Mouse (Mus musculus) ES-Bruce4 (cell line): ENCODE data around the gene Bcdin3d. TPM values are rescaled to one million over a fixed set of nuclear protein-coding genes. Genes with fewer than 3 reads are reported as not detected.

Experiments used
- H3K27ac ChIP-seq: 2 replicates; pipeline ENCODE4 v1.5.1; 2012; ENCODE audit warnings: low read length, inconsistent platforms; ENCODE audit not compliant: insufficient read depth
- H3K27me3 ChIP-seq: 2 replicates; pipeline ENCODE4 v1.6.1; 2012; ENCODE audit warnings: mild to moderate bottlenecking, low read length, inconsistent platforms; ENCODE audit not compliant: control insufficient read depth, poor library complexity, insufficient read depth, severe bottlenecking
- H3K36me3 ChIP-seq: 2 replicates; pipeline ENCODE4 v1.6.1; 2012; ENCODE audit warnings: inconsistent platforms, mild to moderate bottlenecking, low read length, moderate library complexity; ENCODE audit not compliant: control insufficient read depth, poor library complexity, insufficient read depth, severe bottlenecking
- H3K4me1 ChIP-seq: one replicate; pipeline ENCODE4 v1.8.1; 2011; ENCODE audit warnings: low read length; ENCODE audit not compliant: control insufficient read depth, insufficient read depth
- H3K4me3 ChIP-seq: 2 replicates; pipeline ENCODE4 v1.5.1; 2011; ENCODE audit warnings: low read depth, mild to moderate bottlenecking, low read length
- H3K9ac ChIP-seq: 2 replicates; pipeline ENCODE4 v1.6.1; 2012; ENCODE audit warnings: low read depth, mild to moderate bottlenecking, inconsistent platforms; ENCODE audit not compliant: poor library complexity, severe bottlenecking
- H3K9me3 ChIP-seq: replicated peaks from 2 replicates; pipeline ENCODE4 v1.6.1; 2012; ENCODE audit warnings: mild to moderate bottlenecking, low read length, inconsistent platforms; ENCODE audit not compliant: control insufficient read depth, poor library complexity, insufficient read depth, severe bottlenecking
- CTCF ChIP-seq: IDR thresholded peaks from one replicate; pipeline ENCODE4 v1.8.1; 2011; ENCODE audit warnings: low read depth, low read length
- EP300 ChIP-seq: IDR thresholded peaks from 2 replicates; pipeline ENCODE4 v1.6.1; 2011; ENCODE audit warnings: low read depth, low read length; ENCODE audit not compliant: insufficient read depth
- POLR2A ChIP-seq: IDR thresholded peaks from one replicate; pipeline ENCODE4 v1.8.1; 2011; ENCODE audit warnings: low read length; ENCODE audit not compliant: insufficient read depth
- polyA plus RNA-seq: library from polyadenylated mRNA; stranded (reverse); fragments of >200 nt; gene quantifications from 2 replicates; pipeline ENCODE4 v1.2.4, GENCODE M21; 2011; ENCODE audit warnings: low read depth; ENCODE audit not compliant: missing spikeins, insufficient read depth, insufficient read length

Bcdin3d gene
- polyA plus RNA-seq, 1 experiment: 10.7 TPM

DNA sequence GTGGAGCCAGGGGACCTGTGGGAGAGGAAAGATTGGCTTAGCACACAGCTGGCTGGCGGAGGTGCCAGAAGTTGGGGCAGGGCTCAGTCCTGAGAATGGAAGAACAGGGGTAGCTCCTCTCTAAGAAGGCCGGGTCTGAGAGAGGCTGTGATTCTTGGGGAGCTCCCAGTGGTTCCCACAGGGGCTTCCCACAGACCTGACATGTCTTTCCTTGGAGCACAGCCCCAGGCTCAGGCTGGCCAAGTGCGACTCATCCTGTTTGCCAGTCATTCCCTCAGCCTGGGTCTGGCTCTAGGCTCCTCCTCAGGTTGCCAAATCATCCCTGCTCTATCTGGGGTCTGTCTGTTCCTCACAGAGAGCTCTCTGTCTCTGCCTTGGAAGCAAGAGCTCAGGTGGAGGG, 36.1 kb upstream of the Bcdin3d start:
- Histone ChIP-seq H3K27ac (no peak overlapping the region), H3K9me3 (no peaks in the 10 kb centered on the region), H3K9ac (no peak overlapping the region), H3K27me3 (no peaks in the 10 kb centered on the region), H3K4me1 (no peaks in the 10 kb centered on the region), H3K36me3 (no peaks in the 10 kb centered on the region), H3K4me3 (no peak overlapping the region)
- no peak for TF ChIP-seq CTCF
- TF ChIP-seq EP300: no peak
- no peak for TF ChIP-seq POLR2A

DNA sequence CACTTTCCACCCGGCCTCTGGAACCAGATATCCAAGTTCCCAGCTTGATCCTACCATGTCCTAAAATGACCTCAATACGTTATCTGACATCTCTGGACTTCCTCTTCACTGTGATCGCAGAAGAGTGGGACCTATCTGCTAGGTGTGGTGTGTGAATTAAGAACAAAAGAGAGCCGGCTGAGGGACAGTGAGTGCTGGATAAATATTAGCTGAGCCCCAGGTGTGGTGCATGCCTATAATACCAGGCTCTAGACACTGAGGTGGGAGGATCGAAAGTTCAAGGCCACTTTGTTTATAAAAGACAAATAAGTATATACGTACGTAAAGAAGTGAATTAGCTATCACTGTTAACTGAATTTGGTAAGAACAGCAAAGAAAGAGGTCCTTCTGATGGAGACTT, 35.3 kb upstream of the Bcdin3d start:
- no peaks in the 10 kb centered on the region for H3K9me3 ChIP-seq
- no peaks in the 10 kb centered on the region for H3K36me3 ChIP-seq
- TF ChIP-seq EP300: no peak
- TF ChIP-seq CTCF: no peak
- TF ChIP-seq POLR2A: no peak
- no peaks in the 10 kb centered on the region for H3K27me3 ChIP-seq
- H3K27ac ChIP-seq: no peak overlapping the region
- H3K9ac ChIP-seq: no peak overlapping the region
- H3K4me1 ChIP-seq: no peaks in the 10 kb centered on the region
- no peak overlapping the region for H3K4me3 ChIP-seq

DNA sequence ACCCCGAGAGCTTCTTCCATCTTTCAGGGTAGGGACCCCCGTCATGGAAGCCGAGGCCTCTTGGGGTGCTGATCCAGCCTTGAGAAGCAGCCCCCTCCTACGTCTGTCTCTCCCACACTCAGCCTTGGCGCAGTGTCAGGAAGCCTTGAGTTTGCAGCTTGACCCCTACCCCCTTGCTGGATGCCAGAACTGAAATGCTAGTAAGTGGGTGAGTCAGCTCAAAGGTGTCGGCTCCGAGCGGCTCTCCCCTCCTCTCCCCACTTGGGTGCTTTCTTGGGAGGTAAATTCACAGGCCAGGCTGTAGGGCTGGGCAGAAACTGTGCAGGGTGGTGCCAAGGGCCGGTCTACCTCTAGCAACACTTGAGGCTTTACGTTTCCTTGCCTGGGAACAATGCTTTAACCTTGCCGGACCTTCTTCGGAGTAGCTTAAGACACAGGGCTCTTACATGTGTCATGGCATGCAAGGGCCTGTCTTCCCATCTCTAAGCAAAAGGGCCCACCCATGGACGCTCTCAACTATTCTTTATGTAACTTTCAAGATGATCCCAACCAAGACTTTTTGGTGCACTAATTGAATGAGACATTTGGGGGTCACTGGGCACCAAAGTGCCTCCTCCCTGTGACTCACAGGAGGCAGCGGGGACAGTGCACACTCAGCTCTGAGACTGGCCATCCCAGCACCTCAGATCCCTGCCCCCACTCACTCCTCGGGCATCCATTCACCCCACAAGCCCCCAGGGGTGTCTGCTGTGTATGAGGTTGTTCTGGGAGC, 31.0 kb upstream of the Bcdin3d start:
- Histone ChIP-seq H3K27me3 (no peaks in the 10 kb centered on the region), H3K36me3 (no peaks in the 10 kb centered on the region), H3K4me1 (no peaks in the 10 kb centered on the region), H3K9me3 (no peaks in the 10 kb centered on the region), H3K27ac (no peak overlapping the region), H3K9ac (no peak overlapping the region), H3K4me3 (no peak overlapping the region)
- TF ChIP-seq POLR2A (no peak), EP300 (no peak), CTCF (no peak)

DNA sequence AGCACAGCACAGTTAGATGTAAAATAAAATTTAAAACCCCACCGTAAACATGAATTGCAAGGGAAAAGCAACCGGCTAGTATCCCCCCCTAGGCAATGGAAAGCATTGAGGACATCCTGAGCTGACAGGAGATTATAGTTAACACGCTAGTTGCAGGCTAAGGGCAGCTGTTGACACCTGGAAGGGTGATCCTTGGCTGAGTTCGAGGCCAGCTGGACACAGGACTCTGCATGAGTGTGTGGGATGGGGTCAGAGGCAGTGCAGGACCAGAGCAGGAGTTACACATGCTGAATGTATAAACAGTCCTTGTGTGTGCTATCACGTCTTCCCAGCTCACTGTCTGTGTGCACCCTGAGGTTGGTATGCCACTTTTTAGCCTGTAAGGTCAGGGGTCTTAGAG, 28.7 kb upstream of the Bcdin3d start:
- Histone ChIP-seq H3K36me3 (no peaks in the 10 kb centered on the region), H3K27ac (no peak overlapping the region), H3K9me3 (no peaks in the 10 kb centered on the region), H3K4me1 (no peaks in the 10 kb centered on the region), H3K9ac (no peak overlapping the region), H3K27me3 (no peaks in the 10 kb centered on the region), H3K4me3 (no peak overlapping the region)
- TF ChIP-seq CTCF (no peak), EP300 (no peak), POLR2A (no peak)

DNA sequence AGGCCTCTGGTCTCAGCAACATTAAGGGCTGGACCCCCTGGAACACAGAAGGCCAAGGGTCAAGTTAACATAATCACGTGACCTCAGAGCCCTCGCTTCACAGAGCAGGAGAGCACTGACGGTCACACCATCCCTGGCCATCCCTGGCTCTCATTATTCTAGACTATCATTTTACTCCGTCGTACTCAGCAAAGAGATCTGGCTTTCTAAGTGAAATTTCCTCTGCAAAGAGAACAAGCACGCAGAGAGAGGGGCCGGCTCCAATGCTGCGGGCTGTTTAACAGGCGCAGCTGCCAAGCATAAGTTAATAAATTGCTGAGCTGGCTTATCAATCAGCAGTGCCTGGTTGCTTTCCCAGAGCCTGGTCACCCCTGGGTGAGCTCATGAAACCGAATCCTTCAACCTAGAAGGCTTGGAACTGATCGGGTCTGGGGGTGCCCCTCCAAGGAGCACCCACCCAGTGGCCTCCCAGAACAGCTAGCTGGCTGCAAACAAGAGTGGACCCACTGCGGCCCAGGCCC, 27.8 kb upstream of the Bcdin3d start:
- Histone ChIP-seq H3K27me3 (no peaks in the 10 kb centered on the region), H3K36me3 (no peaks in the 10 kb centered on the region), H3K4me1 (no peaks in the 10 kb centered on the region), H3K27ac (no peak overlapping the region), H3K4me3 (no peak overlapping the region), H3K9me3 (no peaks in the 10 kb centered on the region), H3K9ac (no peak overlapping the region)
- TF ChIP-seq EP300 (no peak), POLR2A (no peak), CTCF (no peak)

- Histone ChIP-seq H3K27ac (no peak overlapping the region), H3K9ac (no peak overlapping the region), H3K4me3 (no peak overlapping the region)
These were observed 27.0 kb upstream of the Bcdin3d start for GRCm38 (mm10) chr15:99501292-99502260.

More at GRCm38 (mm10) chr15:99501292-99502260, 27.0 kb upstream of the Bcdin3d start:
- peaks cover 1% of the 10 kb centered on the region for H3K4me1 ChIP-seq
- no peaks in the 10 kb centered on the region for H3K9me3 ChIP-seq
- TF ChIP-seq CTCF (no peak), EP300 (no peak), POLR2A (no peak)
- no peaks in the 10 kb centered on the region for H3K27me3 ChIP-seq
- no peaks in the 10 kb centered on the region for H3K36me3 ChIP-seq
